Comparison of ENCODE assay signal across 8 mouse cellular contexts in the genomic region with DNA sequence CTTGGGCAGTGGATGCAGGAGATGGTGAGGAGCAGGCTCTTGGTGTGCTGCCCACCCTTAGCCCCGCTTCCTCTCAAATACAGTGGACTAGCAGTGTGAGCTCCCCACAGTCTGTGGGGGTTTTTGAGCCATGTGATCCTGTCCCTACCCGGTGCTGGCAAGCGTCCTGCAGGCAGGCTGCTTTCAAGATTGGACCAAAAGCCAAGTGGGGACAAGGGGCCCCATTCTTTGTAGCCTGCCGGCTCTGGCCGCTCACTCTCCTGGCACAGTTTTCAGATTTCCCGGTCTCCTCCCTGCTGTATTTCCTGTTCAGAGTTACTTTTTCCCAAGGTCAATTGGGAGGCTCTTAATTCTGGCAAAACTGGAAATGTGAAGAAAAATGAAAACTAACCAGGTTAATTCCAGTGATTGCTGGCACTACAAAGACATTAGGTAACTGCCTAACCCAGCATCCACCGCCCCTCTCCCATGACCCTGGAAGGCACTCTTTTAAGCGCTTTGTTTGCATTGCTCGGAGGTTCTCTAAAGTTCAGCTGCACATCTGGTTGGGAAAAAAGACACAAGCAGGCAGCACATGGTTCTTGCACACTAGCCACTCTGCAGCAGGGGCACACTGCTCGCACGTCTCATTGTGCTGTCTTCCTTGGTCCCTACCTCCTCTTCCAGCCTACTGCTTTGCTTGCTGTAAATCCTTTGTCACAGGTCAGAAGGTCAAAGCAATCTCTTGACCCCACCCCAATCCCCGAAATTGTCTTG.
DNase-seq lines count a peak whose midpoint lies in the region; ATAC-seq lines count a peak whose summit lies in the region.

No protein-coding gene starts in this region.

- H3K4me1 ChIP-seq in forebrain, embryonic 14.5 days (ENCODE audit: control insufficient read depth, insufficient read depth, low read length) = 0 out of 2 replicates have a peak, but pooled peaks cover 4% of the 10 kb centered on the region
- no peaks in the 10 kb centered on the region for H3K4me1 ChIP-seq in forebrain, embryonic 15.5 days
- H3K4me1 ChIP-seq in intestine, embryonic 16.5 days (ENCODE audit: control insufficient read depth, insufficient read depth, low read length) = peaks cover 27% of the 10 kb centered on the region
- H3K4me1 ChIP-seq in midbrain, embryonic 15.5 days = no peaks in the 10 kb centered on the region

- ATAC-seq in forebrain, embryonic 14.5 days = no peak
- no peak for ATAC-seq in forebrain, embryonic 15.5 days (replicated peaks)
- peak; percentile 69 for ATAC-seq in intestine, embryonic 16.5 days
- ATAC-seq in midbrain, embryonic 15.5 days (replicated peaks) = no peak

- no peak overlapping the region for H3K27ac ChIP-seq in forebrain, embryonic 14.5 days (ENCODE audit: low read depth, low read length)
- no peak overlapping the region for H3K27ac ChIP-seq in forebrain, embryonic 15.5 days (replicated peaks)
- peak overlapping the region; percentile 70 for H3K27ac ChIP-seq in intestine, embryonic 16.5 days (ENCODE audit: low read length)
- H3K27ac ChIP-seq in midbrain, embryonic 15.5 days = no peak overlapping the region

- H3K9ac ChIP-seq in forebrain, embryonic 14.5 days (ENCODE audit: low read length) = no peak overlapping the region
- H3K9ac ChIP-seq in forebrain, embryonic 15.5 days (replicated peaks) = no peak overlapping the region
- H3K9ac ChIP-seq in intestine, embryonic 16.5 days (ENCODE audit: low read depth, low read length) = no peak overlapping the region
- no peak overlapping the region for H3K9ac ChIP-seq in midbrain, embryonic 15.5 days

- H3K27me3 ChIP-seq in forebrain, embryonic 14.5 days (replicated peaks; ENCODE audit: control insufficient read depth, insufficient read depth, low read length) = no peaks in the 10 kb centered on the region
- no peaks in the 10 kb centered on the region for H3K27me3 ChIP-seq in forebrain, embryonic 15.5 days
- H3K27me3 ChIP-seq in intestine, embryonic 16.5 days (replicated peaks; ENCODE audit: control insufficient read depth, insufficient read depth, low read length) = no peaks in the 10 kb centered on the region
- H3K27me3 ChIP-seq in midbrain, embryonic 15.5 days (replicated peaks) = no peaks in the 10 kb centered on the region

- no peaks in the 10 kb centered on the region for H3K36me3 ChIP-seq in forebrain, embryonic 14.5 days (ENCODE audit: control insufficient read depth, insufficient read depth, low read length)
- H3K36me3 ChIP-seq in forebrain, embryonic 15.5 days = no peaks in the 10 kb centered on the region
- no peaks in the 10 kb centered on the region for H3K36me3 ChIP-seq in intestine, embryonic 16.5 days (ENCODE audit: control insufficient read depth, insufficient read depth, low read length)
- H3K36me3 ChIP-seq in midbrain, embryonic 15.5 days (replicated peaks) = no peaks in the 10 kb centered on the region

- H3K9me3 ChIP-seq in forebrain, embryonic 14.5 days (replicated peaks; ENCODE audit: control insufficient read depth, low read length) = no peaks in the 10 kb centered on the region
- no peaks in the 10 kb centered on the region for H3K9me3 ChIP-seq in forebrain, embryonic 15.5 days
- no peaks in the 10 kb centered on the region for H3K9me3 ChIP-seq in intestine, embryonic 16.5 days (ENCODE audit: control insufficient read depth, low read length)
- H3K9me3 ChIP-seq in midbrain, embryonic 15.5 days = no peaks in the 10 kb centered on the region

- intact Hi-C loops in left cerebral cortex, postnatal 4 days (cut with DNase I) = no loop called here

- H3K4me2 ChIP-seq in forebrain, embryonic 14.5 days (ENCODE audit: low read length) = no peak overlapping the region
- H3K4me2 ChIP-seq in forebrain, embryonic 15.5 days (replicated peaks) = no peak overlapping the region
- peak overlapping the region; percentile 20 for H3K4me2 ChIP-seq in intestine, embryonic 16.5 days (ENCODE audit: low read depth, low read length)
- no peak overlapping the region for H3K4me2 ChIP-seq in midbrain, embryonic 15.5 days

- WGBS in forebrain, embryonic 14.5 days = 38% methylated on average over 12 of the region's 12 CpGs
- 46% methylated on average over 12 of the region's 12 CpGs for WGBS in forebrain, embryonic 15.5 days
- 15% methylated on average over 12 of the region's 12 CpGs for WGBS in intestine, embryonic 16.5 days
- WGBS in midbrain, embryonic 15.5 days = 45% methylated on average over 12 of the region's 12 CpGs

- DNase-seq in forebrain, embryonic 14.5 days (ENCODE audit: low spot score) = peak; percentile 25
- DNase-seq in brain, adult 2 months (ENCODE audit: low read depth, low spot score) = peak; percentile 46
- DNase-seq in gastrocnemius, postnatal 10 days = peak; percentile 36
- peak; percentile 62 for DNase-seq in left cerebral cortex, postnatal 4 days
- DNase-seq in right cerebral cortex, postnatal 36 days (ENCODE audit: low spot score in 2 of 2) = peak; percentile 14 to 37

- no peak overlapping the region for H3K4me3 ChIP-seq in forebrain, embryonic 14.5 days (ENCODE audit: low read depth, low read length)
- H3K4me3 ChIP-seq in forebrain, embryonic 15.5 days = no peak overlapping the region
- no peak overlapping the region for H3K4me3 ChIP-seq in intestine, embryonic 16.5 days (ENCODE audit: low read length)
- no peak overlapping the region for H3K4me3 ChIP-seq in midbrain, embryonic 15.5 days
